Mouse (Mus musculus) brown adipose tissue, adult 24 weeks (tissue): ENCODE measurements around the gene Fas. TPM values are rescaled to one million over a fixed set of nuclear protein-coding genes. Genes with fewer than 3 reads are reported as not detected.
A peak's percentile ranks its signal among the peaks of the same experiment; 100 is the strongest.

Experiments
- H3K27ac ChIP-seq: fragments of 200-500 bp; replicated peaks from 2 replicates; pipeline ENCODE4 v1.5.1; 2012; ENCODE audit warnings: low read depth, mild to moderate bottlenecking, low read length
- H3K4me1 ChIP-seq: fragments of 200-500 bp; 2 replicates; pipeline ENCODE4 v1.6.1; 2012; ENCODE audit warnings: low read length, mixed read lengths; ENCODE audit not compliant: control insufficient read depth, insufficient read depth, insufficient read length
- H3K4me3 ChIP-seq: fragments of 200-500 bp; 2 replicates; pipeline ENCODE4 v1.5.1; 2012; ENCODE audit warnings: low read depth, mild to moderate bottlenecking, low read length, moderate library complexity; ENCODE audit not compliant: insufficient read depth
- polyA plus RNA-seq: library from polyadenylated mRNA; stranded (reverse); fragments of >200 nt; gene quantifications from 2 replicates; pipeline ENCODE4 v1.2.4, GENCODE M21; 2012; ENCODE audit not compliant: missing spikeins, insufficient read depth, insufficient read length

Fas gene
- polyA plus RNA-seq, 1 experiment: 30.8 TPM

DNA sequence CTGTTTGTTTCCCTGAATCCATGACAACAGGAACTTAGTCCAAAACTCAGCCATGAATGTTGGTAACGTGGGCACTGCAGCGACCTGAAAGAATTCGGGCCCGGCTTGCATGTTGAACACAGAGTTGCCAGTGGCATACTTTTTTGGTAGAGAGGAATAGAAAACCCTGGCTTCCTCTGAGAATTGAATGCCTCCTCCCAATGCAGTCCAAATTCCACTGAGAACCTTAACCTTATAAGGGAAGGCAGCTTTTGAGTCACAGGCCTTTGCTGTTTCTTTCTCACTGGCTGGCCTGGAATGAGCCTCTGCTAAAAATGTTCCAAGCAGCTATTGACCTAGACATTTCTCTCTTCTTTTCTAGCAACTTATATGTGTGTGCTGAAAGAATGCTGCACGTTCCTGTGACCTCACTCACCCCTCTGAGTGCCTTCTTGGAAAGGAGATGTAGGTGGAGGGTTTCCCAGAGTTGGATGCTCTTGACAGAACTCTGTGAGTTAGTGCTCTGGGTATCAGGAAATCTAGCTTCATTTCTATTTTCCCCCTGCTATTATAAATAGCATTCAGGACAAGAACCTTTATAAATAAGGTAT is 24.8 kb upstream of the Fas start:
- H3K4me1 ChIP-seq: peaks cover 7% of the 10 kb centered on the region; the same call in 1 of the 2 replicates
- H3K4me3 ChIP-seq: no peak overlapping the region
- H3K27ac ChIP-seq: peak overlapping the region; percentile 49; the same call in 1 of the 2 replicates

DNA sequence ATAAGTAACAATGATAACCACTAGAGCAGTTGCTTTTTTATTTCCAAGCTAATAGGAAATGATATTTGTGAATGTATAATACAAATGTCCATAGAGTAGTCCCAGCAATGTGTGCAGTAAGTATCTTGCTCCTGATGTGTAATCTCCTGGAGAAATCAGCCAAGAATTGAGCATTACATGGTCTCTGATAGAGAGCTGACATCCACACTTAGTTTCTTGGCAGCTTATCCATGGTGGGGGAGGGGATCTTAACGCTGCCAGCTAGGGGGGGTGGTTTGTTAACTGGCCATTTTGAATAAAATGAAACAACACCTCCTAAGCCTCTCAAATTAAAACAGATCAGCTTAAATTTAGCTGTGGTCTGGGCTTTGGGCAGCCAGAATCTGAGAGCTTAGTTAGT is 21.5 kb upstream of the Fas start:
- no peak overlapping the region for H3K4me3 ChIP-seq
- H3K4me1 ChIP-seq: no peaks in the 10 kb centered on the region
- no peak overlapping the region for H3K27ac ChIP-seq

DNA sequence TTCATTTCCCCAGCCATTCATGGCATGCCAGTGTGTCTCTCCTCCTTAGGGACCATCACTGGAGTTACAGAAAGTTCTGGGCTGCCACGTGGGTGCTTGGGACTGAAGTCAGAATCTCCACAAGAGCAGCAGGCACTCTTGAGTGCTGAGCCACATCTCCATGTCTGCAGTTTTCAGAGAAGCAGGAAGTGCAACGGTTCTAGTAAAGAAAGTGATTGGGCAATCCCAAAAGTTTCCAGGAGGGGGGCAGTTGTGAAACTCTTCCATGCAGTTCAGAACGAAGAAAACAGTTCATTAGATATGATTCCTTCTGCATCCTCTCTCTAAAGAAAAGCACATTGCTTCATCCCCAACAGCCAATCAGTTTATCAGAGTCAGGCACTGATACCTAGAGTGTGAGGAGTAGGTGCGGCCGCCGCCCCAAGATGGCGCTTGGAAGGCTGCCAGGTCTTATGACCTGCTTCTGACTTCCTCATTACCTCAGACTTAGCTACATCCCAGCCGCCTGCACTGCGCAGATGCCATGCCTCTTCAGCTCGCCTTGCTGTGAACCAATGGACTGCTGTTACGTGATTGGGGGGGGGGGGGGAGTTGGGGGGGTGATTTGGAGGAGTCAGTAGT is 20.2 kb upstream of the Fas start:
- Histone ChIP-seq H3K27ac (peak overlapping the region; percentile 70), H3K4me1 (no peaks in the 10 kb centered on the region)

DNA sequence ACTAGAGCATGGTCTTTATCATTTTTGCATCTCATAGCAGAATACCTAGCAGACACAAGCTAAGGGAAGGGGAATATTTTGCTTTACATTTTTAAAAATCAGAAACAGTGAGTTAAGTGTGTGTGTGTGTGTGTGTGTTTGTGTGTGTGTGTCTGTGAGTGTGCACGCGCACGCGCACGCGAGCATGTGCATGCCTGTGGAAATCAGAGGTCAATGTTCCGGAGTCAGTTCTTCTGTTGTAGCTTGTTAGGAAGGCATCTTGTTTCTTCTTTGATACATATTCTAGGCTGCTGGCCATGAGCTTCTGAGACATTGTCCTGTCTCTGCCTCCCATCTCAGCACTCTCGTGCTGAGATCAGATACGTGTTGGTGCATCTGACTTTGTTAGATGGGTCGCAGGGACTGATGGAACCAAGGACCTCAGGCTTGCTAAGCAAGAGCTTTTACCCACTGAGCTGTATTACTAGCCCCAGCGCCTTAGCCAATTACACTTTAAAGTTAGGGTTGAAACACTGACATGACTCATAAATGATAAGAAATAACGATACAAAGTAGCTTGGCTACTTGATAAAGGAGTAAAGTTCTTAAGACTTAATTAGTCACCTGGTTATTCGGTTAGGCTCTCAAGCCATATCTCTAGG is 19.5 kb upstream of the Fas start:
- H3K4me1 ChIP-seq: no peaks in the 10 kb centered on the region; the same call in 1 of the 2 replicates
- no peak overlapping the region for H3K4me3 ChIP-seq
- no peak overlapping the region for H3K27ac ChIP-seq

More for the DNA sequence above, 20.2 kb upstream of the Fas start:
- no peak overlapping the region for H3K4me3 ChIP-seq

DNA sequence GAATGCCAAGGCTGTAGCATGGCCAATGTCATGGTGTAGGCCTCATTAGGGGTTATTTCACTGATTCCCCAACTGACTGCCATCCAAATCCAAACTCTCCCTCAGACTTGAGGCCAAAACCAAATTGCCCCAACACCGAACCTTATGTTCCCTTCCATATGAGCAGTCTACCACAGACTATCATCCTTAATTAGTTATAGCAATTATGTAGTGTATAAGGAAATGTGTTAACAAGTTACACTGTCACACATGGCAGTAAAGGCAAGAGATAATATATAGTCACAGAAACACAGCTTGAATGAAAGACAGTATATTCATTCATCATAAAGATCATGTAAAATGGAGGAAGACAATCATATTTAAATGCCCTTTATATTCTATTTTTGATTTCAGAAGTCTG is 17.4 kb upstream of the Fas start:
- no peak overlapping the region for H3K27ac ChIP-seq
- H3K4me3 ChIP-seq: no peak overlapping the region
- H3K4me1 ChIP-seq: no peaks in the 10 kb centered on the region; the same call in 1 of the 2 replicates

DNA sequence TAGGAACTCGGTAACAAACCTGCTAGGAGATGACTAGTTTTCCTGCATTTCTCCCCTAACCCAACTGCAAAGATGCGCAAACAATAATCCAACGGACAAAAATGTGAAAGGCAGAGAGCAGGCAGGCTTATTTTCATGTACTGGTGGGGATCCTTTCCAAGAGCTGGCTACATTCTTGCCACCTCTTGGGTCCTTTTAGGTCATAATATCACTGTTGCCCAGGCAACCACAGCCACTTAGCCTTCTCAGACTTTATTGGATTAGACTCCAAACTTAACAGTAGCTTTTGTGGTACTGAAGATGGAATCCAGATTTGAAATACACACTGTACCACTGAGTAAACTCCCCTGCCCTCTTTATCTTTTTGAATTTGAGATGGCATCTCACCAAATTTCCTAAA is 12.4 kb upstream of the Fas start:
- Histone ChIP-seq H3K4me1 (no peaks in the 10 kb centered on the region; the same call in 1 of the 2 replicates), H3K27ac (no peak overlapping the region), H3K4me3 (no peak overlapping the region)

DNA sequence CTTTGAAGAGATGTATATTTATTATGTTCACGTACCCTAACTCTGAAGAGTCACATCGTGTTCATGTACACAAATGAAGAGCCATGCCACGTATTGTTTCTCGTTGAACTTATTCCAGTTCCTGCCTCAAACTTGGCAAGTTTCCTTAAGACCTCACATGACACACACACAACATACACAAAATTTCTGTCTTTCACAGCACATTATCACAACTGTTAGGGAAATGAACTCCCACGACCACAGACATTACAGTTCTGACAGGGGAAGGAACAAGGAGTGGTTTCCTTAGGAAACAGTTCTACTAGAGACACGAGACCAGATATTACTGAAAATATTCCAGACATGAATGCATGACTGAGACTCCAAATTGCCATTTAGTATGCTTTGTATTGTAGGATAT is 6.9 kb upstream of the Fas start:
- Histone ChIP-seq H3K4me3 (no peak overlapping the region), H3K27ac (no peak overlapping the region), H3K4me1 (peaks cover 3% of the 10 kb centered on the region)

DNA sequence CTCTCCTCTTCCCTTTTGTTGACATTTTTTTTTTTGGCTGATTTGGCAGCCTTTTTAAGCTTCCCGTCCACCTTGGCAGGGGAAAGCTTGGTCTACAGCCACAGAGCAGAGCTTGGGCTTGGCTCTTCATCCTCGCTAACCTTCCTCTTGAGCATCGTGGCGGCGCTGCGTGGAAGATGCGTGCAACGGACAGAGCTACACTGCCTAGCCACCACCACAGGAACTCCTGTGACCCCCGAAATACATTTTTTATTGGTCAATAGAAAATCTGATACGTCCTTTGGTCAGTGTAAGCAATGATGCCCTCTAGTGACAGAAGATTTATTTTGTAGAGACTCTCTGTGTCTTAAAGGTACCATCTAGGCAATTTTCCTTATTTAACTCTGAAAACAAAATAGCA is 6.1 kb upstream of the Fas start:
- H3K4me3 ChIP-seq: peak overlapping the region; percentile 55
- H3K4me1 ChIP-seq: peaks cover 6% of the 10 kb centered on the region
- H3K27ac ChIP-seq: peak overlapping the region; percentile 14

DNA sequence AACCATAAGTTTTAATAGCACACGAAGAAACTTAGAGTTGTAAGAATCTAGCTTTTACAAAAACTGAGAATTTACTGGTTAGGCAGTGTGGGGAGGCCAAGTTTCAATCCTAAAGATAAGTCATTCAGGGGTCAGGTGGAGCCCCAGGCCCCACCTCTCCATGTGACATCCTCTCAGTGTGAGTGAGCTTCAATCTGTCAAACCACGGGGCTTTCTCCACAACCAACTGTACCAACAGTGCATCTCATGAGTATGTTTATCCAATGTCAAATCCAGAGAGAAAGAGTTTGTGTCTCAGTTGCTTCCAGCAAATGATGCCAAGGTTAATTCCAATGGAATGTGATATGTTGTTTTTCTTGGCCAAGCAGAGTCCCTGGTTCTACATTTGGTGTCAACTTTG is 5.6 kb upstream of the Fas start:
- Histone ChIP-seq H3K4me1 (peaks cover 6% of the 10 kb centered on the region), H3K4me3 (no peak overlapping the region), H3K27ac (no peak overlapping the region)

DNA sequence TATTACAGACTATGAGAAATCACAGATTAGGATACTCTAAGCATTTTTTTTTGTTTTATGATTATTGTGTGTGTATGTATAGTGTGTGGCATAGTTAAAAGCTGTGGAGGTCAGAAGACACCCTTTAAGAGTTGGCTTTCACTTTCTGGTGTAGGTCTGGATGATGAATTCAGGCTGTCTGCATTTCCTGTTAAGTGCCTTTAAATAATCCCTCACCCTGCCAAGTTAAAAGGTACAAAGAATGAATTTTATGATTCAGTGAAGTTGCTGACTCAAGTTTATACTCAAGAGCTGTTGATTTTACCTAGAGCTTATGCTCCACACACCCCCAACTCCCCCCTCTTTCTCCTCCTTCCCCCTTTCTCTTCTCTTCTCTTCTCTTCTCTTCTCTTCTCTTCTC is 3.2 kb upstream of the Fas start:
- Histone ChIP-seq H3K4me1 (peaks cover 10% of the 10 kb centered on the region), H3K27ac (no peak overlapping the region), H3K4me3 (no peak overlapping the region)

DNA sequence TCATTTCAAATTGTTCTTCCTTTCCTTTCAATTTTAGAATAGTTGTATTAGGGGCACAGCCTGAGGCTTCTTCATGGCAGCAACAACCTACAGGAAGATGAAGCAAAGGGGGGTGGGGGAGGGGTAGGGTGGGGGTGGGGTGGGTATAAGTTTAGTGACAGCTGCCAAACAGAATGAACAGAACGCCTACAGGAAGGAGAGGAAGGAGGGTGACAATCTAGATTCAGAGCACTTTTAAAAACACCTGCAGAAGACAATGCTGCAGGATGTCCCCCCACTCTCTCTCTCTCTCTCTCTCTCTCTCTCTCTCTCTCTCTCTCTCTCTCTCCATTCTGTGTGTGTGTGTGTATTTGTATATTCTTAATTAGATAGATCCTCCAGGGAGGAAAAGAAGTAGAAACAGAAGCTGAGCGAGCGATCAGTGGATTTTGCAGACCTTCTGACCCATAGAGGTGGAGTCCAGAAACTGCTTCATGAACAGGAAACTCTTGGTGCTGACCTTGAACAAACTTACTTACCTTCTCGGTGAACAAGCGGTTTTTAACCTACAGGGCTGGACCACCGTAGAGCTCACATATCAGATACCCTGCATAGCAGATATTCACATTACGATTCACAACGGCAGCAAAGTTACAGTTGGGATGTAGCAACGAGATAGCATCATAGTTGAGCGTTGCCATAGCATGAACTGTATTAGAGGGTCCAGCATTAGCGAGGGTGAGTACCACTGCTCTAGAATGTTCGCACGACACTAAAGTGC is 2.6 kb upstream of the Fas start:
- Histone ChIP-seq H3K4me3 (no peak overlapping the region), H3K27ac (no peak overlapping the region), H3K4me1 (peaks cover 17% of the 10 kb centered on the region)

DNA sequence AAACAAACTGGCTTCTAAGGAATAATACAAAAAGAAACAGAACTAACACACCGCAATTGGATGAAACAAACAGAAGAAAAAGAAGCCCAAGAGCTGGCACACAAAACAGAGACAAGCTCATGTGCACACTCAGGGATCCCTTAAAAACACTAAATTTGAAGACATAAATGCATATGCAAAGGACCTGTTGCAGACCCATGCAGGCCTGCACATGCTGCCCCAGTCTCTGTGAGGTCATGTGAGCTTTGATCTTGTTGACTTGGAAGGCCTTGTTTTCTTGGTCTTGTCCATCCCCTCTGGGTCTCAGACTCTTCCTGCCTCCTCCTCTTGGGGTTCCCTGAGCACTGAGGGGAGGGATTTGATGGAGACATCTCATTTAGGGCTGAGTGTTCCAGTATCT is 1.8 kb upstream of the Fas start:
- H3K4me1 ChIP-seq: peaks cover 21% of the 10 kb centered on the region
- H3K27ac ChIP-seq: no peak overlapping the region
- no peak overlapping the region for H3K4me3 ChIP-seq

DNA sequence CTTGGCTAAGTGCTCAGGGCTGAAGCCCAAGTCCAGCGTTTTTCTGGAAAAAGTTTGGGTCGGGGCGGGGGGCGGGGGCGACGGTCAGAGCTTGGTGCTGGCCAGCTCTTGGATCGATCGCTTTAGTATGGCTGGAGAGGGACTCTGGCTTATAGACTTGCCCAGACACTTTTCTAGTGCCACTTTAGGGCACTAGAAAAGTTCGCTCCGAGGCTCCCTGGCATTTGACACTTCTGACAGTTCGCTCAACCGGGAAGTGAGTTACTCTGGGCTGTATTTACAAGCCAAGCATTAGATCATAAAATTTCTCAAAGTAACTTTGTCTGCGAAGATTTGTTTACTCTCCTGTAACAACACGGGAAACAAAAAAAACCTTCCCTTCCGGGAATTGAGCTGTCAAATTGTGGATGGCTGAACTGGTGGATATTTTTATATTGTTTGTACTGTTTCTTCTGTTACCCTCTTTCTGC is 441 bp downstream of the Fas start:
- Histone ChIP-seq H3K4me3 (peak overlapping the region; percentile 97), H3K4me1 (peaks cover 21% of the 10 kb centered on the region), H3K27ac (peak overlapping the region; percentile 90)

DNA sequence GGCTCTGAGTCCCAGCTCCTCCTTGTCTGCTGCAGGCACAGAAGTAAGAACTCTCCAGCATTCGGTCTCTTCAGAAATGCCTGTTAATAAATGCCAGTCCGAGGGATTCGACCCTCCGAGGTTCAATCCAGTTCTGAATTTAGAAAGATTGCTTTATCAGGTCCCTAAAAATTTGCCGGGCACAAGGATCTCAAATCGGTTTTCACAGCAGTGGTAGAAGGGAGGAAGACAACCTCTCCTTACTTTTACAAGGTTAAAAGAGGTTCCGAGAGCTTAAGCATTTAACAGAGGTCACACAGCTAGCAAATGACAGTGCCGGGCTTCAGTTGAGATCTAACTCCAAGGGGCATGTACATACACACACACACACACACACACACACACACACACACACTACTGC is 913 bp downstream of the Fas start:
- peak overlapping the region; percentile 97 for H3K4me3 ChIP-seq
- H3K27ac ChIP-seq: peak overlapping the region; percentile 90
- peaks cover 23% of the 10 kb centered on the region for H3K4me1 ChIP-seq

DNA sequence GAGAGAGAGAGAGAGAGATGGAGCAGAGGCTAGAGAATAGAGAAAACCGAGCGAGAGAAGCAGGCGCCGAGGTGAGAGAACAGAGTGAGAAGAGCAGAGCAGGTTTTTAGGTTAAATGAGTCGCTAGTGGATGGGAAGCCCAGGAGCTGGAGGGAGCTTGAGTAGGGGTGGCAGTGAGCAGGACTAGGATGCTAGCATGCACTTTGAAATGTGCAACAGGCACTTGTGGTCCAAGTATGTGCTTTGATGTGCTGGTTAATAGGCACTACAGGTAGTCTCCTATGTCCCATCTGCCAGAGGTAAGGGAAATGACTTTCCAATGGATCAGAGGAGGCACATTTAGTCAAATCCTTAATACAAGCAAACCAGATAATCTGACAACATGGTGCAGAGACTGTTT is 1.5 kb downstream of the Fas start:
- Histone ChIP-seq H3K27ac (peak overlapping the region; percentile 90), H3K4me1 (peaks cover 23% of the 10 kb centered on the region), H3K4me3 (peak overlapping the region; percentile 97)
